Mouse (Mus musculus) thymus, adult 18-20 months (tissue): ENCODE data around the gene Nxph1.

ENCODE experiments used
- DNase-seq, 2 experiments: peaks; one replicate each; pipeline ENCODE4 v3.0.0; 2022; ENCODE audit warnings: mixed read lengths in 2 of 2

The Nxph1 gene

DNA sequence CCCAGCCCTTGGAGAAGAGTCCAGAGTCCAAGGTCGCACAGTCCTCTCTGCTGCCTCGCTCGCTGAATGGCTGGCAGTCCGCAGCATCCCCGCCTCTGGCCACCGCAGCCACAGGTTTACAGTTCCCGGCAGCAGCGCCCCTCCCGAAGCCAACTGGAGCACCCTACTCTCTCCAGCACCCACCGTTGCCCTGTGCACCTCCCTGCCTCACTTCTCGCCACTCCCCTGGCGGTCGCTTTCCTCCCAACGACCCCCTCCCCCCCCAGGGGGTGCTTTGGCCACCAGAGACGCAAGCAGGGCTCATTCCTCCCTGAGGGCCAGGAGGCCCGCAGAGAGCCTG lies at the start of gene Nxph1:
TSS of gene Nxph1 (plus strand) at position 301 of the 340 bp plus-strand sequence.
- DNase-seq: no peak

DNA sequence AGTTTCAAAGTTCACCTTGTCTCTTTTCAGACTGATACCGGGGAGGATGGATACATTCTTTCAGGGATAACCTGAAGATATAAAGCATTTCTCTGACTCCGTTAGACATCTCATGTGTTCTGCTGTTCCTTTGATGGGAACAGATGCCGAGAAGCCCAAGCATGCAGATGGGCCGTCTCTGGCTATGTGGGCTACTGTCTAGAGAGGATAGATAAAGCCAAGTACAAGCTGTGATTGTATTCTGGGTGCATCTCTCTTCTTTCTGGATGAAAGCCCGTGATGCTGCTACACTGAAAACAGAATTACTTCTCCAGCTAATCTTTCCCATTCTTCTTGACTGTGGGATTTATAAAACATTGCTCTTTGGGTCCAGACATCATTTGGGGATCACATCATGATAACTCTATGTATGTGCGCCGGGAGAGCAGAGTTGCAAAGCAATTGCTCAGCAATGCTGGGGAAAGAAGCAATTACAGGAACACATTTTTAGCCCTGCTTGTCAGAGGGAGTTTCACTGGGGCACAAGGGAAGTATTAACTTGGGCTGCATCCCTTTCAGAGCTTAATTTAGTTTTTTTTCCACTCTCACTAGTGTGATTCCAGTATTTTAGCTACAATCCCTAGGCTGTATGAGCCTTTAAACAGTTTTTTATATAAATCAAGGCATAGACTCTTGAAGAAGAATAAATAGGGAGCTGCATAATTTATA lies 48.1 kb upstream of the Nxph1 start:
- no peak for DNase-seq

DNA sequence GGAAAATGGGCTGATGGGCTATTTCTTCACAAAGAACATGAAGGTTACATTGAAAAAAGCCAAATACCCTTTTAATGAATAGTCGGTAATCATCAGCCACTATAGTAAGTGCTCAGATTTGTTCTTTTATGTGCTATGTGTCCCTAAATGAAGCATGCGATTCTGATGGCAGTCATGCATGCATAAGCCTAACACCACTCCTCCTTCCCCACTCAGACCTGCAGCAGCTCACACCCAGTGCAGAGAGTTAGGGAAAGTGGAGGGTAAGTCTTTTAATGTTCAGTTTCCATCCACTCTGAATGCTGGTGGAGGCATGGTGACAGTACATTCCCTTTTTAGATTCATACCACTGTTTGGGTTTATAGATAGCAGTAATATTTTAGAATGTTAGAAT lies 47.5 kb upstream of the Nxph1 start:
- DNase-seq: no peak

DNA sequence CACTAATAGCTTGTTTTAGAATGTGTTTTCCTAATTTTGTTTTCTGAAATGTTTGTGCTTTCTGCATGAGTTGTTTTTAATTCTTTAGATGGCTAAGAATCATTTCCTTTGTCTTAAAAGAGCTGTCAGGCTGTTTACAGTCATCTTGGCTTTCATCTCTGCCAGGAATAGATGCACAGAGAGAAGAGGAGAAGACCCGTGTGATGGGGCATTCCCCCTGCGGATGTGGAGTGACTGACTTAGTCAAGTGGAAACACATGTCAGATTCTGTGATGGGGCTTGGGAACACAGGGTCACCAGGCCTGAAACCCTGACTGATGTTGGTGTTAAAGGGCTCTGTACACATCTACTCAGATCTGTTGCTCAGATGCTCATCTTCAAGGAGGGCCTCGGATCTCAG lies 40.3 kb upstream of the Nxph1 start:
- no peak for DNase-seq

DNA sequence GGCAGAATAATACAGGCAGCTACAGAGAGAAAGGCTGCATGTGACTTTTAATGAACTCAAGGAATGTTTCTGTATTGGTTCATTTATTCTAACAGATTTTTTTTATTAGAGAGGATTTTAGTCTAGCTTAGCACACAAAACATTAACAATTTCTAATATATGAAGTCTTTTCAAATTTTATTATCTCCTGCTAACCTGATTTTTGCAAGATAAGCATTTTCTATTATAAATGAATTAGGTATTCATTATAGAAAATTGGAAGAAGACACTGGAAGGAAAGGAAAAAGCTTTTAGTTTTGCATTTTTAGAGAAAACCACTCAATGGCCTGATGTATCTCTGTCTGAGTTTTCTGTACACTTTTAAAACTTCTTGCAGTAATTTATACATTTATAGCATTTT lies 34.8 kb upstream of the Nxph1 start:
- DNase-seq: no peak

DNA sequence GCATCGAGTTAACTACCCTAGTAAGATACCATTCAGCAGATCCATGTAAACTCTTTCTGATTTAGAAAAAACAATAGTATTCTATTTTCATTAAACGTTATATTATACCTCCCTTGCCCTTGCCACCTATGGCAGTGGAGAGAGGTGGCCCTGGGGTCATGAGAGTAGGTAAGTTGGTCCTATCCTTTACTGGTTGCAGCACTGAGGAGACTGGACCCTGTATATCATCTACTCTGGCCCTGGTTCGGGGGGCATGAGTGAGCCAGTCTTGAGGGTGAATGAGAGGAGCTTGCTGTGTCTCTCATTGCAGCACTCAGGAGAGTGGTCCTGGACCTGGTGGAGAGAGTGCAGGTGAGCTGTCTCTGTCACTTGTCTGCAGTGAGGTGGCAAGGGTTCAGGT lies 33.5 kb upstream of the Nxph1 start:
- DNase-seq: no peak

DNA sequence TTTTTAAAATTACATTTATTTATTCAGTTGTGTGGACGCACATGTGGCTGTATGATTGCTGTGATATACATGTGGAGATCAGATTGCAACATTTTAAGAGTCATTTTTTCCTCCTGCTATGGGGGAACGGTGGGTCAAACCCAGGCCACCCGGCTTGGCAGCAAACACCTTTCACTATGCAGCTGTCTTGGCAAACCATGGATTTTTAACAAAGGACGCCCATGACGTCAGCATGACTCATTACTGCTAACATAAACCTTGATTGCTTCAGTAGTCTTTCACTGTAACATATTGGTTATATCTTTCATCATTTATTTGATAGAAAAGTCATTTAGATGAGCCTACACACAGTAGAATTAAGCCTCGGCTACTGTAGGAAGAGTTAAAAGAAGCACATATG lies 23.8 kb upstream of the Nxph1 start:
- DNase-seq: no peak

DNA sequence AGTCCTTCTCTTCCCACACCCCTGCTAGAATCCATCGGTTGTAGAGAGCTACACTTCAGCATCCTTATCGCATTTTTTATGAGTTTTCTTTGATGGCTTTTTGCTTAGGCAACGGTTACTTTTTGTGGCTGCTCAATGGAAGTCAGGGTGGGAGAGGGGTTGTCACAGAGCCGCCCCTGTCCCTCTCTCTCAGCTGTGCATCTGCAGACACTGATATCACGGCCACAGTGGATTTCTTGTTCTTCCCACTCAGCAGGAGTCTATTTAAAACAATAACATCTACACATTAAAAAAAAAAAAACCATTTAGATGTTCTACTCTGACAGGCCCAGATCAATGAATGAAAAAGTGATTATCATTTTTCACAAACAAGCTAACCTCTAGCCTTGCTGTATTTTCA lies 13.0 kb upstream of the Nxph1 start:
- DNase-seq: no peak

DNA sequence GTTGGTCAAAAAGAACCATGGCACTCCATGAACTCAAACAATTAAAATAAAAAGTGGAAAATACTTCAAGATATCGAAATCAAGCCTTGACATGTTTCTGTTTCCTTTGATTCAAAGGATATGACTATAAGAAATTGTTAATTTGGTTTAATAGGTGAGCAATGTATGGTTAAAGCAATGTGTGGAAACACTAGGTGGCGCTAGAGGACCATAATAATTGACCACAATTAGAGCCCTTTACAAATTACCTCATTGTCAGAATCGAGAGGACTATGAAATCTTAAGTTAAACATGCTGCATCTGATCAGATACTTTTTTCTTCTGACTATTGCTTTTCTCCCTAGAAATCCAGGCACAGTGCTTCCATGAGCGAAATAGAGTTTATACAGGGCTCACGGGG lies 12.5 kb upstream of the Nxph1 start:
- no peak for DNase-seq

DNA sequence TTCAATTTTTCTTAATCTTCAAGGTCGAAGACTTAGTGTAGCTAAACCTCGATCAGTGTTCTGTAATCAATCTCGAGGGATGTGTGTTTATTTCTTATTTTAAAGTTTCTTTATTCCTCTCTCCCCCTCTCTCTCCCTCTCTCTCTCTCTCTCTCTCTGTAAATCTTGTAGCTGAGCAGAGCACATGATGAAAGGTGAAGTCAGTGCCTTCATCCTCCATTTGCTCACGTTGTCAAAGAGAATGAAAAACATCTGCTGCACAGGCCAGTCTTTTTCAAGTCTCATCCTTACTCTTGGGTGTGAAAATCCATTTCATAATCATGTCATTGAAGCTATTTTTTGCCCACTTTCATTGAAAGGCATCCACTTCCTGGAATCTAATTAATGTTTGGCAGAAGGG lies 12.1 kb upstream of the Nxph1 start:
- DNase-seq: no peak

DNA sequence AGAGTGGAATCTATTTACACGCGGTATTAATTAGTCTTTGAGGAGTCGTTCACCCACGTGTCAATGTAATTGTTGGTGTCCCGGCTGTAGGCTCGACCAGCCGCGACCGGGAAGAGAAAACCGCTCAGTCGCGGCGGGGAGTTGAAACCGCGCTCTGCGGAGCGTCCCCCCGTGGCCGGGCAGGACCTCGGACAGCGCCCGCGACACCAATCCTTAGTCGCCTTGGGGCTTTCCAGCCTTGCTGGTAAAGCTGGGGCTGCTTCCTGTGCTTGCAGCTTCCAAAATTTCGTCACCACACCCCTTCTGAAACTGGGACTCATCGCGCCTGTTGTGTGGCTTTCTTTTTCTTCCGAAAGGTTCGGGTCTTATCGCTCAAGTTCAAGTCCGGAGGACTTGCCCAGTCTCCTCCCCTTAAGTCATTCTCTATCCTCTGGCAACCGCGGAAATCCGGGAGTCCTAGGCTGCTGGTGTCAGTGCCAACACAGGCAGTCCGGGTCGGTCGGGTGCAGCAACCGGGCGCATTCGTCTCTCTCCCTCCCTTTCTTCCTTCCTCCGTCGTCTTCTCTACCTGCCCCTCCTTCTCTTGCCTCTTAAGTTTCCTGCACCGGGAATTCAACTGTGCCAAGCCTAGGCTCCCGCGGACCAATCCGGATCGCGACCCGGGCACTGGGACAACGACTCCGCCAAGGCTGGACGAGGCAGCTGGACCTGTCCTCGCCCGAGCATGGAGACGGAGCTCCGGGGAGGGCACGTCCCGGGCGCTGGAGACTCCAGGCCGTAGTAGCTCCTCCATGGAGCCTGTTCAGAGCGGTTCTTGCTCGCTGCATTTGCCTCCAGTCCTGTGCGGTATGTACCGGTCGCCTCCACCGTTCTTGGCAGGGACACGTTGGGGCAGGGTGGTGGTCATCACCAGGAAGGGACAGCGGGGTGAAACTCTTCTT lies 510 bp downstream of the Nxph1 start:
- DNase-seq: no peak

DNA sequence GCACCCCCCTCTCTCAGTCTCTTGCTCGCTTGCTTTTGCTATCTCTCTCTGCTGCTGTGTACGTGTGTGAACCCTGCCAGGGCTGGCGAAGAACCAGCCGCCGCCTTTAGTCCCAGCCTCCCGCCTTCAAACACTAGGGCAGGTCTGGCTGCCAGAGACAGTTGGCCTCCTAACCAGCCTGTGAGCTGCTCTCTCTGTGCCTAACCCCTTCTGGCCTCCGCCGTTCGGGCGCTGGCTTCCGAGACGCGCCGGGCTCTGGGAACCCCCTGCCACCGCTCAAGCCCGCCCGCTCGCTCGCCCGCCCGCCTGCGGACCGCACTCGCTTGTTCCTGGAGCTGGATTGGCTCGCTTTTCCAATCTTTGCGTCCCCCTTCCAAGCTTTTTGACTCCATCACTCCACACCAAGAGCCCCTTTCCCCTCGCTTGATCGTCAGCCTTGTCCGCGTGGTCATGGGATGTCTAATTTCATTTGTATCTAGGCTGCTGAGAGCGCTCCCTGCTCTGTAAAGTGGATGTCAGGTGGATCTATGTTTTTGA lies 1.5 kb downstream of the Nxph1 start:
- no peak for DNase-seq

DNA sequence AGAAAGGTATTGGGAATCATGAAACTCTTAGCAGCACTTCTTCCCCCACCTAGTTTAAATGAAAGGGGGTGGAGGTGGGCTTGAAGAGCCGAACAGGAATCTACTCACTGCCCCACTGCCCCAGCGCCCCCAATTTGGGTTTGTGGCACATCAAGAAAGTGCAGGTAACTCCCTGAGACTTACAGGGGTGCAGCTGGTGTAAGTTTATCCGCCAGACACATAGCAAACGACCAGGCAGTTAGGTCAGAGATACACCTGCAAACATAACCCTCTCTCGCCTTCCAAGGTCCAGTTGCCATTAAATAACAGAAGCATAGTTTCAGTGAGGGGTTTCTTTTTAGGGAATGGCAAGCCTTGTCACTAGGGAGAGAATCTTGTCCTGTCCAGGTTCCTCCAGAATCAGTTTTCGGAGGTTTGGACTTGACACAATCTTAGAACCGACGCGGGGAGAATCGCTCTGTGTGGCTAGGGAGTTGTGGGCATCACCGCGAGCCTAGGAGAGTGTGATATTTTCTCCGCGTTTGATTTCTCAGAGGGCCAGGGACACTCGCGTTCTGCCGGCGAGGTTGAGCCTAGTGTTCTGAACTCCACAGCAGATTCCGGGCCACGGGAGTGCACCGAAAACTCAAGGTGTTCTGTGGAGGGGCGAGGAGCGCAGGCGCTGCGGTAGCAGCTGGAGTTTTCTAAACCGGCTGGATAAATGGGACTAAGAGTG lies 2.5 kb downstream of the Nxph1 start:
- no peak for DNase-seq

DNA sequence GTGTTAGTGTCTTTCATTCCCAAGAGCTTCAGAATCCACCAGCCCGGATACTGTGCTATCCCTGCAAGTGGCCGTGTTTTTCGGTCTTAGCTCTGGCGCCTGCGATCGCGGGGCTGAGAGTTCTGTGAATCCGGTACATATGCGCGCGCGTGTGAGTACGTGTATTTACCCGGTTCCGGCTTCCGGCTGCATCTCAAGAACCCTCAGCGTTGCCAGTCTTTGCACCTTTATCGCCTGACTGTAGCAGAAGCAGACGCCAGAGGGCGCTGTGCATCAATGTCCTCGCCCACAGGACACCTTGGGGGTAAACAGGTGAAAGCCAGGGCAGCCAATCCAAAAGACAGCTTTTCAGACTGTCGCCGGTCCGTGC lies 3.1 kb downstream of the Nxph1 start:
- DNase-seq: no peak

DNA sequence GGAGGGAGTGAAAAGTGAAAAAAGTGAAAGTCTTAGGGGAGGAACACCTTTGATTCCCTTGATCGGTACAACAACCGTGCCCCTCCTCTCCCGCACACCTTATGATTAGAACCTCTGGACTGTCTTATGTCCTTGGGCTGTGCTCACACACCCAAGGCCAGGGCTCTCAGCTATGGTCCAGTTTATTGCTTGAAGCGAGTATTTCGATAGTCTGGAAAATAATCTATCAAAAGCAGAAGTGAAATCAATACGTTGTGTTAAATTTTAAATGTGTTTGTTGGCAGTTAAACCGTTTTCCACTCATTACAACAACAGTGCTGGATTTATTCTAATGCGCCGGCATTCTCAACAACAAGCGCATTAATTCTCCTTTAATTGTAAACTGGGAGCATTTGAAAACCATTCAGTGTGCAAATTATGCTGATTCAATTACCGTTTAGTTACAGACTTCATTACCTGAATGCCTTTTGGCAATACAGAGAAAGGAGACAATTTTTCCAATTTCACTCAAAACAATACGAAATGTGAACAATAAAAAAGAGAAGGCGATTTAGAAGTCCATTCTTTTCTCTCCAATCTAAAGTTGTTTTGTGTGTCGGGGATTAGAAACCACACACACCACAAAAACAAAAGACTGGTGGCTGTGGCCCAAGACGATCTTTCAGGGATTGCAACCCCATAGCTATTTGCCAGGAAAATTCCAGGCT lies 3.8 kb downstream of the Nxph1 start:
- DNase-seq: no peak

DNA sequence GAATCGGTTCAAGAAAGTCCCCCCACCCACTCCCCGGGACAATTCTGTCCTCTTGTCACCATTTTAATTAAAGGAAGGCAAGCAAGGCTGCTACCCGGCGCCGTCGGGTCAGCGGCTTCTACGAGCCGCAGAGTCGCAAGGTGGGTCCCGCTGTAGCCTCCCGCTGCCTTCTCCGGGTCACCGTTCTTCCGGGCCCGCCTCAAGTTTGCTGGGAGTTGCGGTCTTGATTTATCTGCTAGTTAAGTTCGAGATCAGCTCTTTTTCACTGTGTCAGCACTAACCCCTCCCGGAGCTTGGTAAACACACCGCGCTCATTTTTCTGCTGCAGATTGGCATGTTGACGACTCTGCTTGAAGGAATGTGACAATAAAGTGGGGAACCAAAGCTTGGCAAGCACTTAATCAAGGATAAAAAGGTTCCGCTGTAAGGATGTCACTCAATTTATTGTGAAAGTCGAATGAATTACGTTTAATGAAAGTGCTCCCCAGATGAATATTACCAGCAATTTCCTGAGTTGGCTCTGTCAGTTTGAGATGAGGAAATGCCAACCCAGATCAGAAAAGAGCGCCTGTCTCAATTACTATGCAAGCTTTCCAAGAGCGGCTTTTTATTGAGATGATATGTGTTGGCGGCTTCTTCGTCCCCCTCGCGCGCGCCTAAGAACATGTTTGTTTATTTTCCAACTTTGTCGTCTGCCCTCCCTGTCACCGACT lies 7.7 kb downstream of the Nxph1 start:
- DNase-seq: no peak

DNA sequence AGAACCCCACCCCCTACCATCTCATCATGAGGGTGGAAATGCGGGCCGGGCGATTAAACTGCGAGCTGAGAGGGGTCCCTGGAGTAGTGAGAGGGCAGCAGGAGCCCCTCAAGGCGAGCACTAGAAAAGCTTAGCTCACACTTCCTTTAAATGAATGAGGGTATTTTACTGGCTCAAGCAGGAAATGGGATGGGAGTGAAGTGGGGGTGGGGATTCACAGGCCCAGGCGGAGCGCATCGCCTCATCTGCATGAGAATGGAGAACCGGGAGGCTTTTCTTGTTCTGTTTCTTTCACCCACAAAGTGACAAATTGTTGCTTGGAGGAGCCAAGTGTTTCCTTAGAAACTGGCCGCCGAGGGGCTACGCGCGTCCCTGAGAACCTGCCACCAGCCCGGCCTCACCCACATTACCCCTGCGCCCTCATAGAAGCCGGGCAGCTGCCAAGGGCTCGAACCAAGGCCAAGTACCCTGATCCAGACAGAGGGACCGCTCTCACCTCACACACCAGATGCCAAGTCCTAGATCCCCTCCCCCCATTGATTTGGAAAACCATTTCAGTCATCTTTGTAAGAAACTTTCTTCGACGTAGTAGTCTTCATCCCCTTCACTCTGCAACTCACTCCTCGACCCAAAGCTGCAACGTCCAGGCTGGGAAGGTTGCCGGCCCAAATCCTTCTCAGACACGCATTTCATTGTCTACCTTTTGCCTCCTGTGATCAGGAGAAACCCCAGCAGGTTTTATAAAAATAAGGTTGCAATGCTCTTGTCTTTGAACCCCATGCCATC lies 8.7 kb downstream of the Nxph1 start:
- DNase-seq: no peak

DNA sequence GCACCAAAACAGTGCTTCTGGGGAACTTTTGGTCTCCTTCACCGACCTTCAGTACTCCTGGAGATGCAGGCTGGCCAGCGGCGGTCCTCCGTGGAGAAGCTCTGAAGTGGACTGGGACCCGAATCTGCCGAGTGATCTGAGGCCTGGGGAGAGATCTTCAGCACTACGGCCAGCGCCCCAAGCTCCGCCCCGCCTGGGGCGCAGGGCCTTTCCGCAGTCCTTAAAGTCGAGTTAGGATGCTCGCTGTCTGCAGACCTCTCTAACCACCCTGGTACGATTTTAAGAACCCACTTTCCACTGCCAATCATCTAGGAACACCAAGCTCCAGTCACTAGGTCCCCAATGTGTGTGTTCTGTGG lies 9.3 kb downstream of the Nxph1 start:
- no peak for DNase-seq

DNA sequence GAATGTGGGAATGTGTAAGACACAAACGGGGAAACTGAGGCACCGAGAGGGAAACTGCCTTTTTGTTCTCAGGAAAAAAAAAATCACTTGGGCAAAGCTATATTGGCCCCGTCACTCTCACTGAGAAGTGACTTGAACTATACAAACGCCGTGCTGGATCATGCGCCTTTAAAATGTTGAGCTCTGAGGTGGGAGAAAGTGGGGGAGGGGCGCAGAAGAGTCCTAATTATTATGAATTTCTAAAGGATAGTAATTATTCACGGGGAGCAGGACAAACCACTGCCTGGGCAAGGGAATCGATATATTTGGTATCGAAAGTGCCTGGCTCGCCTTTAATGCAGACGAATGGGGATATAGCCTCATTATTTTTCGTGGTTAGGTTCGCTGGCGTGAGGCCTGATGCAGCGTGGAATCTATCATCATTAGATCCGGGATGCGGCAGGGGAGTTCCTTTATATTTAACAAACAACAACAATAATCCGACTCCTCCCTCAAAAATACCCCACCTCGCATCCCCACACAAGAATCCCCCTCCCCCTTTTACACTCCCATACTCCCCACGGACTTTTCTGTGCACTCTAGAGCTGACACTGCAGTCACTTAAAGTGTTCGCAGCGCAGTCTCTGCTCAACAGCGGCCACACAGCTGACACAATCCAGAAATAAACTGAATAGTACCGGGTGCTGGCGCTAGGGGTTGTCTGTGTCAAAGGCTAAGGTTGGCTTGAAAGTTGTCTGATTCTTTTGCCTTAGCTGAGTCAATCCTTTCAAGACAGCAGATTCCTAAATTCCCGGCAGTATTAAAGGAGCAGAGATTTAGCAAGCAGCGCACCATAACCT lies 10.1 kb downstream of the Nxph1 start:
- DNase-seq: no peak

DNA sequence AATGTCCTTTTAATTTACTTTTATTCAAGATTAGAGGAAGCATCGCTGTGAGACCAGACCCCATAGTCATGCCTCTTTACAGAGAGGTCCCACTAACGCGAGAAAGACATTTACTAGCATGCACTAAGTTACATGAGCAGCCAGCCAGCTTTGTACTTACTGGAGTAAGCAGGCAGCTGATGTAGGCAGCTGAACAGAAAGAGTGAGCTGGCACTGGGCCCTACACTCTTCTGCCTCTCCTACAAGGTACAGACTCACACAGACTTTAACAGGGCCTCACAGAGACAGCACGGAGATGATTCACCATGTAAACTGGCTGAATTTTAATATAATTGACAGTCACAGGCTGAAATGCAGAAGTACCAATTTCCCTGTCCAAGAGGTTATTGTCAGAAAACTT lies 11.6 kb downstream of the Nxph1 start:
- no peak for DNase-seq

DNA sequence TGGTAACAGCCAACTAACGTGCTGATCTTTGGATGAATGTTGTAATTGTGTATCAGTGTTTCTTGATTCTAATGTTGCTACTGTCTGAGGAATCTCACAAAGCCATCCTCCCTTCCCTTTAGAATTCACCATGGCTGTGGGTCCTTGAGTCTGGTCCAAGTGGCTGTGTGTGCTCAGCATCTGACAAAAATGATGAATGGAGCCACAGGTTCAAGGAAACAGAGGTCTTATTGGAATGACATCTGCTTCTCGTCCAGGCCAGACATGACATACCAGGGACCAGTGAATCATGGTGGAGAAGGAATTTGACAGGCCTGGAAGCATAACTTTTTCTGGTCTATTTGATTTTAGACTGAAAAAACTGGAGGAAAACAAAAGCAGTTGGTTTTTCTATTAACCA lies 22.3 kb downstream of the Nxph1 start:
- no peak for DNase-seq
